Mouse (Mus musculus) Patski (cell line): ENCODE results near the gene Afdn. TPM values are rescaled to one million over a fixed set of nuclear protein-coding genes. Genes with fewer than 3 reads are reported as not detected.

Experiments
- ATAC-seq: fragments of 100-300 bp; one replicate; pipeline ENCODE4 v1.8.0; 2021
- CTCF ChIA-PET: fragments of 350-600 bp; sonication (Branson Sonifier 250); formaldehyde crosslinking; loops from one replicate; lab custom pipeline; 2022; ENCODE audit warnings: inconsistent platforms; lab: Charles Lee
- POLR2A ChIA-PET: fragments of 350-600 bp; sonication (Branson Sonifier 250); formaldehyde crosslinking; loops from one replicate; lab custom pipeline; 2022; ENCODE audit warnings: antibody characterized with exemption, inconsistent platforms; lab: Charles Lee
- DNase-seq: peaks from one replicate; pipeline ENCODE4 v3.0.0-alpha.2; 2011; ENCODE audit warnings: low read depth, low spot score
- H3K27me3 ChIP-seq: fragments of 371-371 bp; one replicate; pipeline ENCODE4 v1.5.1; 2021
- CTCF ChIP-seq: fragments of 100-300 bp; IDR thresholded peaks from one replicate; pipeline ENCODE4 v1.5.1; 2021
- in situ Hi-C: fragments of 300-500 bp; cut with MboI; formaldehyde crosslinking; loops from 3 replicates; pipeline ENCODE4 v1.11.1; 2018; ENCODE audit warnings: low pct_unique_long_range_greater_than_20kb, mixed read lengths
- polyA plus RNA-seq: library from polyadenylated mRNA; unstranded; gene quantifications from one replicate; pipeline ENCODE4 v1.2.3, GENCODE M21; 2021

The Afdn gene
- polyA plus RNA-seq, 1 experiment from 2014 or later = 167 TPM

- ATAC-seq (no peak), DNase-seq (no peak)
- TF ChIP-seq CTCF = no peak
- ChIA-PET CTCF (interaction anchor here (1.2 kb wide), 1 partner anchor 22 kb away, joined by 3 read pairs; no protein-coding TSS in a partner anchor), POLR2A (interaction anchor here (1.2 kb wide), 1 partner anchor 13 kb away, joined by 3 read pairs; no protein-coding TSS in a partner anchor)
- in situ Hi-C loops = no loop called here
- no peaks in the 10 kb centered on the region for H3K27me3 ChIP-seq
These were observed 123.2 kb downstream of the Afdn start for GRCm38 (mm10) chr17:13883540-13883939.

GRCm38 (mm10) chr17:13889818-13890434 lies 129.6 kb downstream of the Afdn start:
- ChIA-PET CTCF (no interaction called here), POLR2A (no interaction called here)
- no peak for DNase-seq
- H3K27me3 ChIP-seq = no peaks in the 10 kb centered on the region
- in situ Hi-C loops = no loop called here
- no peak for ATAC-seq
- no peak for TF ChIP-seq CTCF

GRCm38 (mm10) chr17:13890932-13891331 lies 130.6 kb downstream of the Afdn start:
- no peak for DNase-seq
- in situ Hi-C loops = no loop called here
- CTCF ChIA-PET = interaction anchor here (0.7 to 1.1 kb wide), 3 partner anchors 9 to 10 kb away, joined by 3 read pairs; no protein-coding TSS in a partner anchor
- no peak for TF ChIP-seq CTCF
- POLR2A ChIA-PET = no interaction called here
- no peaks in the 10 kb centered on the region for H3K27me3 ChIP-seq
- ATAC-seq = no peak

- ATAC-seq (no peak), DNase-seq (no peak)
- ChIA-PET POLR2A (no interaction called here), CTCF (no interaction called here)
- no peaks in the 10 kb centered on the region for H3K27me3 ChIP-seq
- in situ Hi-C loops = no loop called here
- TF ChIP-seq CTCF = no peak
These were observed 138.5 kb downstream of the Afdn start for GRCm38 (mm10) chr17:13898838-13899237.

GRCm38 (mm10) chr17:13899241-13899640 lies 138.9 kb downstream of the Afdn start:
- POLR2A ChIA-PET = no interaction called here
- DNase-seq (no peak), ATAC-seq (no peak)
- TF ChIP-seq CTCF = no peak
- in situ Hi-C loops = no loop called here
- no peaks in the 10 kb centered on the region for H3K27me3 ChIP-seq
- CTCF ChIA-PET = interaction anchor here (0.9 kb wide), 1 partner anchor 9 kb away, joined by 3 read pairs; no protein-coding TSS in a partner anchor

- H3K27me3 ChIP-seq = no peaks in the 10 kb centered on the region
- no peak for TF ChIP-seq CTCF
- ChIA-PET CTCF (no interaction called here), POLR2A (no interaction called here)
- in situ Hi-C loops = no loop called here
- ATAC-seq = no peak
- no peak for DNase-seq
These were observed 143.5 kb downstream of the Afdn start for GRCm38 (mm10) chr17:13903793-13904192.

GRCm38 (mm10) chr17:13907082-13907481 lies 146.7 kb downstream of the Afdn start:
- no peaks in the 10 kb centered on the region for H3K27me3 ChIP-seq
- TF ChIP-seq CTCF = no peak
- ChIA-PET CTCF (no interaction called here), POLR2A (no interaction called here)
- in situ Hi-C loops = no loop called here
- DNase-seq = no peak
- ATAC-seq = no peak

- ATAC-seq = no peak
- no peaks in the 10 kb centered on the region for H3K27me3 ChIP-seq
- POLR2A ChIA-PET = no interaction called here
- DNase-seq = no peak
- CTCF ChIA-PET = no interaction called here
- no peak for TF ChIP-seq CTCF
- in situ Hi-C loops = no loop called here
These were observed 147.3 kb downstream of the Afdn start for GRCm38 (mm10) chr17:13907681-13908080.

- CTCF ChIA-PET = interaction anchor here (1.4 to 3.2 kb wide), 2 partner anchors 10 to 18 kb away, joined by 4 to 10 read pairs; no protein-coding TSS in a partner anchor
- POLR2A ChIA-PET = interaction anchor here (0.6 kb wide), 1 partner anchor 40 kb away, joined by 3 read pairs; no protein-coding TSS in a partner anchor
- no peak for TF ChIP-seq CTCF
- DNase-seq (no peak), ATAC-seq (no peak)
- H3K27me3 ChIP-seq = no peaks in the 10 kb centered on the region
- in situ Hi-C loops = no loop called here
These were observed 153.6 kb downstream of the Afdn start for GRCm38 (mm10) chr17:13913951-13914350.

- no peaks in the 10 kb centered on the region for H3K27me3 ChIP-seq
- POLR2A ChIA-PET = no interaction called here
- no peak for TF ChIP-seq CTCF
- in situ Hi-C loops = no loop called here
- DNase-seq (no peak), ATAC-seq (no peak)
- CTCF ChIA-PET = no interaction called here
These were observed 154.2 kb downstream of the Afdn start for GRCm38 (mm10) chr17:13914531-13914930.

- POLR2A ChIA-PET = interaction anchor here (0.6 to 1.4 kb wide), 2 partner anchors 9 to 46 kb away, joined by 3 read pairs; no protein-coding TSS in a partner anchor
- ATAC-seq = peak; percentile 93
- no peak for TF ChIP-seq CTCF
- DNase-seq = peak; percentile 71
- CTCF ChIA-PET = interaction anchor here (0.7 to 1.4 kb wide), 4 partner anchors 8 to 75 kb away, joined by 3 to 4 read pairs (median 4); no protein-coding TSS in a partner anchor
- in situ Hi-C loops = loop anchor here (10.0 kb wide), 1 partner anchor 66 kb away; no protein-coding TSS in a partner anchor
- H3K27me3 ChIP-seq = no peaks in the 10 kb centered on the region
These were observed 160.4 kb downstream of the Afdn start for GRCm38 (mm10) chr17:13920771-13921170.
